Mouse (Mus musculus) embryonic facial prominence, embryonic 14.5 days (tissue): ENCODE data around the gene Adamts14. TPM values are rescaled to one million over a fixed set of nuclear protein-coding genes. Genes with fewer than 3 reads are reported as not detected.

Experiments used
- ATAC-seq: fragments of 200-750 bp; cut with Nextera tagmentation; 2 replicates; pipeline ENCODE4 v1.8.0; 2017; ENCODE audit warnings: low read depth, moderate number of reproducible peaks, moderate TSS enrichment
- DNase-seq: peaks from one replicate; pipeline ENCODE4 v3.0.0-alpha.2; 2015; ENCODE audit warnings: low spot score
- H3K27ac ChIP-seq: fragments of 300-500 bp; sonication (generic); replicated peaks from 2 replicates; pipeline ENCODE4 v1.5.1; 2014; ENCODE audit warnings: low read depth, mild to moderate bottlenecking, low read length, moderate library complexity
- H3K27me3 ChIP-seq: fragments of 300-500 bp; sonication (generic); replicated peaks from 2 replicates; pipeline ENCODE4 v1.6.1; 2014; ENCODE audit warnings: low read length; ENCODE audit not compliant: control insufficient read depth, insufficient read depth
- H3K36me3 ChIP-seq: fragments of 300-500 bp; sonication (generic); 2 replicates; pipeline ENCODE4 v1.6.1; 2014; ENCODE audit warnings: low read length, mixed read lengths; ENCODE audit not compliant: control insufficient read depth, insufficient read depth
- H3K4me1 ChIP-seq: fragments of 300-500 bp; sonication (generic); 2 replicates; pipeline ENCODE4 v1.6.1; 2014; ENCODE audit warnings: antibody characterized with exemption, low read length; ENCODE audit not compliant: control insufficient read depth, insufficient read depth
- H3K4me2 ChIP-seq: fragments of 300-500 bp; sonication (generic); 2 replicates; pipeline ENCODE4 v1.6.1; 2014; ENCODE audit warnings: low read depth, mild to moderate bottlenecking, low read length, moderate library complexity, mixed read lengths
- H3K4me3 ChIP-seq: fragments of 300-500 bp; sonication (generic); 2 replicates; pipeline ENCODE4 v1.5.1; 2014; ENCODE audit warnings: low read depth, mild to moderate bottlenecking, low read length
- H3K9ac ChIP-seq: fragments of 300-500 bp; sonication (generic); 2 replicates; pipeline ENCODE4 v1.6.1; 2014; ENCODE audit warnings: low read depth, mild to moderate bottlenecking, low read length, moderate library complexity, mixed read lengths
- H3K9me3 ChIP-seq: fragments of 300-500 bp; sonication (generic); 2 replicates; pipeline ENCODE4 v1.6.1; 2016; ENCODE audit warnings: low read length; ENCODE audit not compliant: control insufficient read depth
- WGBS: fragments of 180-500 bp; shearing (Covaris S2); extraction: QIAGEN DNeasy Blood & Tissue Kit; methylation state at CpG from one replicate; pipeline ENCODE4 v1.1.7; 2014; 5-methylcytosine and 5-hydroxymethylcytosine counted together
- polyA plus RNA-seq: library from polyadenylated mRNA; unstranded; fragments of >200 nt; fragmentation: Nextera tagmentation; extraction: Ambion mirVana; gene quantifications from 2 replicates; pipeline ENCODE4 v1.2.1, GENCODE M21; 2014

The Adamts14 gene
- polyA plus RNA-seq, 1 experiment from 2014 or later, result 7.3 TPM

GRCm38 (mm10) chr10:61272089-61272626, 1.1 kb downstream of the Adamts14 start:
- Histone ChIP-seq H3K27me3 (no peaks in the 10 kb centered on the region), H3K9me3 (no peaks in the 10 kb centered on the region), H3K4me2 (peak overlapping the region; percentile 93), H3K9ac (peak overlapping the region; percentile 77), H3K4me1 (peaks cover 15% of the 10 kb centered on the region; the same call in 1 of the 2 replicates), H3K4me3 (peak overlapping the region; percentile 62), H3K36me3 (no peaks in the 10 kb centered on the region), H3K27ac (no peak overlapping the region)
- no peak for ATAC-seq
- no peak for DNase-seq
- WGBS, result 41% methylated on average over 8 of the region's 8 CpGs

DNA sequence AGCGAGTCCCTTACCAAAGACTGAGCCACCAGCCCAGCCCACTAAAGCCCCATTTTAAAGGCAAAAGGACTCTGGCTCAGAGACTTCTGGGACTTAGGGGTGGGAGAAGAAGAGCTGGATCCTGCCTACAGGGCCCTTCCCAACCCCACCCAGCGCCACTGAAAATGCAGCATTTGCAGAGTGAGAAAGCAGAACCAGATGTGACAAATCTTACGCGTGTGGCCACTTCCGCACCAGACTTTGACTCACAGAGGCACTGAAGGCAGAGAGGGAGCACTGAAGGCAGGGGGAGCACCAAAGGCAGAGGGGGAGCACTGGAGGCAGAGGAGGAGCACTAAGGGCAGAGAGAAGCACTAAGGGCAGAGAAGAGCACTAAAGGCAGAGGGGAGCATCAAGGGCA, 5.9 kb downstream of the Adamts14 start:
- whole genome bisulfite sequencing, result 58% methylated on average over 5 of the region's 5 CpGs
- no peak for ATAC-seq

DNA sequence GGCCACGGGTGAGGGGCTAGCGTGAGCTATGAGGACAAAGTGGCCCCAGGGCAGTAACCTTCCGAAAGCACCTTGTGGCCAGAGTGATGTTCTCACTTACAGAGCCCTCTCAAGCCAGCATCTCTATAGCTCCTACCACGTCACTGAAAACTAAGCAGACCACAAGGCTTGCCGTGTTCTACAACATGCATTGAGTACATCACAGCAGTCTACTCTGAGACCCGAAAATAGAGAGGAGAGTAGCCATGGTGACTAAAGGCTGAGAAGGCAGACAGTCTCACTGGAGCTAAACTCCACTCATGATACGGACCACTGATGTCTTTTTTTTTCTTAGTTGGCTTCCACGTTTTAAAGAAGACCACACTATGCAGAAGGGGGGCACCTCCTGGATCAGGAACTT, 9.6 kb downstream of the Adamts14 start:
- WGBS, result 81% methylated on average over 8 of the region's 8 CpGs
- DNase-seq, result no peak
- Histone ChIP-seq H3K4me1 (no peaks in the 10 kb centered on the region), H3K4me3 (no peak overlapping the region), H3K27ac (no peak overlapping the region), H3K36me3 (no peaks in the 10 kb centered on the region), H3K9ac (no peak overlapping the region), H3K27me3 (no peaks in the 10 kb centered on the region), H3K4me2 (no peak overlapping the region), H3K9me3 (no peaks in the 10 kb centered on the region)
- no peak for ATAC-seq

More for the DNA sequence above, 5.9 kb downstream of the Adamts14 start:
- Histone ChIP-seq H3K27ac (no peak overlapping the region), H3K4me1 (peaks cover 6% of the 10 kb centered on the region; the same call in 1 of the 2 replicates), H3K4me3 (no peak overlapping the region), H3K36me3 (no peaks in the 10 kb centered on the region), H3K27me3 (no peaks in the 10 kb centered on the region), H3K9ac (no peak overlapping the region), H3K4me2 (no peak overlapping the region), H3K9me3 (no peaks in the 10 kb centered on the region)
- peak; percentile 55 for DNase-seq

DNA sequence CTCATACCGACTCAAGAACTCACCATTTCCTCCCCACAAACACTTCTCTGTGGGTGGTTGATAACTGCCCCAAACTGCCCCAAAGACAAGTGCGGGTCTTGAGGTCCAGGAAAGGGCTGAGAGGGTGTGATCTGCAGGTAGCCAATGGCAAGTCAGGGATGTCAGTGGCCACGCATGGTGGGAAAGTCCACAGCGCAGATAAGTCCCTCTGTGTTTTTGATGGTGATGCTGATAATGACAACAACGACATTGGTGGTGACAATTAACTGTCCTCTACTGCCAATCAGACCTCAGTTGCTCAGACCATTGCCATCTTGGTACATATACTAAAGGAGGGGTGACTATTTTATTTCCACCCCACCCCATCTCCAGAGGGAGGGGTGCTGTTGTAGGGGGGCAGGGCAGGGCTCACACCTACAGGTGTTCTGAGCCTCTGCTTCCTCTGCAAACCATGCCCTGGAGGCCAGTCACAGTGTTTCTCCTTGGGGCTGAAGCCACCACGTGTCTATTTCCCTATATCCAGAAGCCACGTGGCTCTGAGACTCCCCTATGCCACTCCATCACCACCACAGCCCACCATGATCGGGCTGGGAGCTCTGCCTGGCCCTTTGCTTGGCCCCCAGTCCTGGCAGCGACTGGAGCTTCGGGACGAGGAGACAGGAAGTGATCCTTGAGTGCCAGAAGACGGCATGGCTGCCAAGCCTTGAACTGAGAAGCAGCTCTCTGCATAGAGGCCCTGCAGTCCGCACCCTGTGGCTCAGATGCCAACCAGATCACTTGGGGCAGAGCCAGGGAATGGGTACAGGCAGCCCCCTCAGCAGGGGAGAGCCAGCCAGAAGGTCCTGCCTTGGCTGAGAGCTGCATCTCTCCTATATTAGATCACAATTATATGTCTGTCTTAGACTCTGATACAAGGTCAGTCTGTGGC, 11.7 kb downstream of the Adamts14 start:
- Histone ChIP-seq H3K36me3 (no peaks in the 10 kb centered on the region), H3K4me3 (no peak overlapping the region), H3K9ac (no peak overlapping the region), H3K4me1 (no peaks in the 10 kb centered on the region), H3K27ac (no peak overlapping the region), H3K9me3 (0 out of 2 replicates have a peak, but pooled peaks cover 8% of the 10 kb centered on the region), H3K4me2 (no peak overlapping the region), H3K27me3 (no peaks in the 10 kb centered on the region)
- 64% methylated on average over 13 of the region's 13 CpGs for WGBS
- ATAC-seq, result no peak
- no peak for DNase-seq

- Histone ChIP-seq H3K4me3 (no peak overlapping the region), H3K9ac (no peak overlapping the region), H3K36me3 (no peaks in the 10 kb centered on the region), H3K4me1 (no peaks in the 10 kb centered on the region), H3K27ac (no peak overlapping the region), H3K4me2 (no peak overlapping the region), H3K9me3 (peaks cover 12% of the 10 kb centered on the region; the same call in 1 of the 2 replicates), H3K27me3 (no peaks in the 10 kb centered on the region)
- DNase-seq (no peak), ATAC-seq (no peak)
- WGBS, result 44% methylated on average over 1 of the region's 1 CpGs
Observed at GRCm38 (mm10) chr10:61258131-61258530, 15.1 kb downstream of the Adamts14 start.

DNA sequence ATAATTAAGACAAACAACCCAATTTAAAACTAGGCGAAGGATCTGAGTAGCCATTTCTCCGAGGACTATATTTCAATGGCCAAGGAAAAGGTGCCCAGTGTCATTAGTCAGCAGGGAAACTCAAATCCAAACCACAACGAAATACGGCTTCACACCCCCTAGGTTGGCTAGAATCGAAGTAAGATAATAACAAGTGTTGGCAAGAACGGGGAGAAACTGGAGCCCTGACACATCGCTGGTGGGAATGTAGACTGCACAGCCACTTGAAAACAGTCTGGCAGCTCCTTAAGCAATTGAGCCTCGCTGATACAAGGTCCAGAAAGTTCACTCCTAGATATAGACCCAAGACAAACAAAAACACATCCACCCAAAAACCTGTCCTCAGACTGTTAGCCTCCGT, 16.6 kb downstream of the Adamts14 start:
- DNase-seq (no peak), ATAC-seq (no peak)
- Histone ChIP-seq H3K4me2 (no peak overlapping the region), H3K36me3 (no peaks in the 10 kb centered on the region), H3K27me3 (no peaks in the 10 kb centered on the region), H3K9me3 (peaks cover 12% of the 10 kb centered on the region; the same call in 1 of the 2 replicates), H3K9ac (no peak overlapping the region), H3K27ac (no peak overlapping the region), H3K4me3 (no peak overlapping the region), H3K4me1 (no peaks in the 10 kb centered on the region)
- 85% methylated on average over 9 of the region's 9 CpGs for WGBS

DNA sequence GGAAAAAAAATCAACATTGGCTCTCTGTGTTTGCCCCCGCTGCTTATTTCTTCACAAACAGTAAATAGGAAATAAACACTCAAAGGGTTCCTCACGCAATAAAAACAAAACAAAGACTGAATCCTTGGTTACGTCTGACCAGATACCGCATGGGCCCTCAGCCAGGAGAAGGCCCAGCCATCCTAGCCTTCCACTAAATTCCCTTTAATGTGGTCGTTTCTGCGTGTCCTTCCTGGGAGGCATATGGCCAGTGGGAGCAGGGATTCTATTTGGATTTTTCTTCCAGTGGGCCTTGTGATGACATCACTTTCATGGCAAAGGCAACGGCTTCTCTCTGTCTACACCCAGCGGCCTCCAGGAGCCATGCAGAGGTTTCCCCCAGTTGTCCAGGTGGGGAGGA, 18.0 kb downstream of the Adamts14 start:
- H3K27ac ChIP-seq, result no peak overlapping the region
- WGBS, result 79% methylated on average over 8 of the region's 8 CpGs
- no peaks in the 10 kb centered on the region for H3K27me3 ChIP-seq
- no peaks in the 10 kb centered on the region for H3K4me1 ChIP-seq
- no peak for DNase-seq
- H3K36me3 ChIP-seq, result no peaks in the 10 kb centered on the region
- H3K9me3 ChIP-seq, result peaks cover 12% of the 10 kb centered on the region; the same call in 1 of the 2 replicates
- H3K4me2 ChIP-seq, result no peak overlapping the region
- ATAC-seq, result no peak
- no peak overlapping the region for H3K4me3 ChIP-seq
- no peak overlapping the region for H3K9ac ChIP-seq

DNA sequence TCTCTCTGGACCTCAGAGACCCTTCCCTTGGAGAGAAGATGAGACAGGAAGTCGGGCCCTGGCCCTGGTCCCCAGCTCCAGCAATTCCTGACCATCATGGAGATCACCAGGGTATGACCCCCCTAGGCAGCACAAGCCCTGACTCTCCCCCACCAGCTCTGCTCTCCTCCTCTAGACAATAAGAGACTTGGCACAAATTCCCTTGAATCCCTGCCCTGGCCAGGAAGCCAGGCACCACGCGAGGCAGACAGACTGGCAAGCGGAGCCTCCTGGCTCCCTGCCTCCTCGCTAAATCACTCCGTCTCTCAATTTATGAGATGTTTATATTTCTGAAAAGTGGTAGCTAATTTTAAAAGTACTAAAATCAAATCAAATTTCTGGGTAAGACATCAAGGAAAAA, 18.5 kb downstream of the Adamts14 start:
- no peak for ATAC-seq
- H3K27ac ChIP-seq, result no peak overlapping the region
- WGBS, result 62% methylated on average over 6 of the region's 6 CpGs
- H3K4me3 ChIP-seq, result no peak overlapping the region
- no peaks in the 10 kb centered on the region for H3K36me3 ChIP-seq
- no peak overlapping the region for H3K9ac ChIP-seq
- H3K4me2 ChIP-seq, result no peak overlapping the region
- no peaks in the 10 kb centered on the region for H3K4me1 ChIP-seq
- H3K9me3 ChIP-seq, result peaks cover 12% of the 10 kb centered on the region; the same call in 1 of the 2 replicates
- peak; percentile 45 for DNase-seq
- no peaks in the 10 kb centered on the region for H3K27me3 ChIP-seq
